Mouse (Mus musculus): ENCODE results near the gene Ncan. TPM values are rescaled to one million over a fixed set of nuclear protein-coding genes. Genes with fewer than 3 reads are reported as not detected.
A peak's percentile ranks its signal among the peaks of the same experiment; 100 is the strongest.

Ncan gene
- not detected for total RNA-seq (2021)
- long read RNA-seq, experiment 1: 0 reads
- long read RNA-seq, experiment 2: 0 reads

GRCm38 (mm10) chr8:70120667-70121066, at the start of gene Ncan:
TSS of gene Ncan (minus strand) at chr8:70120873.
- no peak for DNase-seq (ENCODE audit: low spot score)

GRCm38 (mm10) chr8:70170116-70170515, 49.4 kb upstream of the Ncan start:
- DNase-seq (ENCODE audit: low spot score): no peak

- DNase-seq (ENCODE audit: low spot score): peak; percentile 48
Observed at GRCm38 (mm10) chr8:70166504-70167110, 45.9 kb upstream of the Ncan start.

GRCm38 (mm10) chr8:70163316-70163715, 42.6 kb upstream of the Ncan start:
- DNase-seq (ENCODE audit: low spot score): no peak

- no peak for DNase-seq (ENCODE audit: low spot score)
Observed at GRCm38 (mm10) chr8:70160015-70160414, 39.3 kb upstream of the Ncan start.

- no peak for DNase-seq (ENCODE audit: low spot score)
Observed at GRCm38 (mm10) chr8:70159211-70159610, 38.5 kb upstream of the Ncan start.

- peak; percentile 34 for DNase-seq (ENCODE audit: low spot score)
Observed at GRCm38 (mm10) chr8:70158069-70158853, 37.6 kb upstream of the Ncan start.

- DNase-seq (ENCODE audit: low spot score): no peak
Observed at GRCm38 (mm10) chr8:70157240-70157800, 36.6 kb upstream of the Ncan start.

- peak; percentile 51 for DNase-seq (ENCODE audit: low spot score)
Observed at GRCm38 (mm10) chr8:70152537-70153257, 32.0 kb upstream of the Ncan start.

- no peak for DNase-seq (ENCODE audit: low spot score)
Observed at GRCm38 (mm10) chr8:70150158-70150557, 29.5 kb upstream of the Ncan start.

GRCm38 (mm10) chr8:70147678-70148607, 27.3 kb upstream of the Ncan start:
- no peak for DNase-seq (ENCODE audit: low spot score)

GRCm38 (mm10) chr8:70139981-70140380, 19.3 kb upstream of the Ncan start:
- no peak for DNase-seq (ENCODE audit: low spot score)

GRCm38 (mm10) chr8:70139026-70139857, 18.6 kb upstream of the Ncan start, which contains the start of the genes Rfxank, Borcs8 and Mef2b:
TSS of gene Rfxank (minus strand) at chr8:70139154.
TSS of gene Borcs8 (plus strand) at chr8:70139499.
TSS of gene Mef2b (plus strand) at chr8:70139711.
- DNase-seq (ENCODE audit: low spot score): peak; percentile 99

- DNase-seq (ENCODE audit: low spot score): no peak
Observed at GRCm38 (mm10) chr8:70137890-70138289, 17.2 kb upstream of the Ncan start.

- DNase-seq (ENCODE audit: low spot score): no peak
Observed at GRCm38 (mm10) chr8:70136591-70136990, 15.9 kb upstream of the Ncan start.

- DNase-seq (ENCODE audit: low spot score): no peak
Observed at GRCm38 (mm10) chr8:70134931-70135330, 14.3 kb upstream of the Ncan start.

GRCm38 (mm10) chr8:70134086-70134485, 13.4 kb upstream of the Ncan start:
- no peak for DNase-seq (ENCODE audit: low spot score)

- peak; percentile 80 for DNase-seq (ENCODE audit: low spot score)
Observed at GRCm38 (mm10) chr8:70131166-70131883, 10.7 kb upstream of the Ncan start, which contains the start of gene Nr2c2ap. TSS of gene Nr2c2ap (plus strand) at chr8:70131333.

- DNase-seq (ENCODE audit: low spot score): no peak
Observed at GRCm38 (mm10) chr8:70130066-70130465, 9.4 kb upstream of the Ncan start.
